Mouse (Mus musculus): ENCODE results near the gene Znhit2. TPM values are rescaled to one million over a fixed set of nuclear protein-coding genes. Genes with fewer than 3 reads are reported as not detected.

Gene Znhit2
- polyA plus RNA-seq, 2 experiments from 2014 or later: 5.7 to 6.7 TPM

- ATAC-seq: peak; percentile 91
Observed at GRCm38 (mm10) chr19:6046294-6047153, 14.5 kb upstream of the Znhit2 start, which contains the start of gene Syvn1. TSS of gene Syvn1 (plus strand) at chr19:6046576.

DNA sequence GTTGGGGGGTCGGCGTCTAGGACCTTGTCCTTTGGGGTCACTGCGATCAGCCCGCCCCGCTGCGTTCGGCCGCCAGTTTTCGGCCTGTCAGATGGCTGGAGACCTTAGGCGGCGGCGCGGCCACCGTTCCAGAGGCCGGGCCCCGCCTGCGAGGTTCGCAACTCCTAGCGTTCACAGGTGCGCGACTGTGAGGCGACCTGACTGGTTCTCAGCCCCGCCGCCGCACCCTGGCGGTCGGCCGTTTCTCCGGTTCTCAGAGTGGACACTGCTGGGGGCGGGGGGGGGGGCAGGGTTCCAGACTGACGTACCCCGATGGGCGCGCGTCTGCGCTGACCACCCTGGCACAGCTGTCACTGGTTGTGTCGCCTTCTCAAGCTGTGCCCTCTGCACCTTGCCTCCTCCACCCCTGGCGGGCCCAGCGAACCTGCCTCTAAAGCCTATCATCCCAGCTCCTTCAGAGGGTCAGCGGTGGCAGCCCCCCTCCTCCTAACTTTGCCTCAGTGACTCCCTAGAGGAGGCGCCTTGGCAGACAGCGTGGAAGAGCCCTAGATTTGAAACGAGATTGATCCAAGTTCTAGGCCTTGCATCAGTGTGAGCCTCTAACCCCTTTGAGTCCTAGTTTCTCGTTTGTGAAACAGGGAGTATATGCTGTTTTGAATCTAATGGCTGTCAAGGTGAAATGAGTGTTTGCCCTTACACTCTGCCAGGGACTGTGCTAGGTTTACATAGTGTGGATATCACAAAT is 13.7 kb upstream of the Znhit2 start:
- no peak for ATAC-seq

DNA sequence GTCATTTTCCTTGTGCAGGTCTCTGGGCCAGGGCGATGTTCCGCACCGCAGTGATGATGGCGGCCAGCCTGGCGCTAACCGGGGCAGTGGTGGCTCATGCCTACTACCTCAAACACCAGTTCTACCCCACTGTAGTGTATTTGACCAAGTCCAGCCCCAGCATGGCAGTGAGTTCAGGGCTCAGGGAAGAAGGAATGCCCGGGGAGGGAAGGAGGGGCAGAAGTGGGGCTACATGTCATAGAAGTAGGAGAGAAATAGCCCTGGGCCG is 13.2 kb upstream of the Znhit2 start:
- ATAC-seq: no peak

DNA sequence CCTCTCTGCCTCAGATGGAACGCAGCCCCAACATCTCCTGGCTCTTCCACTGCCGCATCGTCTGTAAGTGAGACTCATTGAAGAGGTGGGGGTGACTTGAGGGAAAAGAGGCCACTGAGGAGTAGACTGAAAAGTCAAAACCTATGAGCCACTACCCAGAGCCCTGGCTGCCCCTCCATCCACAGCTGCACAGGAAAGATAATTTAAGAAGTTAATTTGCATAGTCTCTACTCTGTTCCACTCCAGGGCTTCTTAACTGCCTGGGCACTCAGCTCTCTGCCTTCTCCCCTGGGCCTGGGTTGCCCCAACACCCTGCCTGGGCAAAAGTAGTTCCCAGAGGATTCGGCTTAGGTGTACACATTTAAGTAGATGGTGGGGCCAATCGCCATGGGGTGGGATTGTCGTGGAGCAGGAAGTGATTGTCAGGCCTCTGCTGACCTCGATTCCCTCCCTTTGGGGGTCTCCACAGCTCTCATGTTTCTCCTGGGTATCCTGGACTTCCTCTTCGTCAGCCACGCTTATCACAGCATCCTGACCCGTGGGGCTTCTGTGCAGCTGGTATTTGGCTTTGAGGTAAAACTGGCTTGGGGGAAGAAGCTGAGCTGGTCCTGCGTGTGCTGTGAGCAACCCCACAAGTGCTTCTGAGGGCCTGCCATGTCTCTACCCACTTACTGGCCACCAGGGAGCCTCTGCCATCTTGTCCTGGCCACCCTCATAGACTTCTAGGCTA is 12.1 kb upstream of the Znhit2 start:
- ATAC-seq: no peak

- no peak for ATAC-seq
Observed at GRCm38 (mm10) chr19:6052516-6052915, 8.5 kb upstream of the Znhit2 start.

- ATAC-seq: no peak
Observed at GRCm38 (mm10) chr19:6054296-6054695, 6.7 kb upstream of the Znhit2 start.

DNA sequence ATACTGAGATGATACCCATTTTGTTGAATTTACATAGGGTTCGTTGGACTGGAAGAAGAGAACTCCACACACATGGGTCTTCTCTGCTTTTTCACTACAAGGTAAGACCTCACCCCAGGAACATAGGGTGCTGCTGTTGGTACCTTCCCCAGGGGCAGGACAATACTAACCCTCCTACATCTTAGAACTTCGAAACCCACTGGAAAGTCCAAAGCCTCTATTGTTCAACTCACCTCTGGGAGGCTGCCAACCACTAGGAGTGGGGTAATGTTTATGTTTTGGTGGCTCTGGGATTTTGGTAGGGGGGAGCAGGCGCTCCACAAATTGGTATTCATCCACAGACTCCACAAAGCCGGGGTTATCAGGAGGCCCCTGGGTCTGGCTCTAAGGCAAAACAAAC is 4.3 kb upstream of the Znhit2 start:
- no peak for ATAC-seq

GRCm38 (mm10) chr19:6057313-6058096 is 3.5 kb upstream of the Znhit2 start, which contains the start of the genes Mrpl49 and Fau:
TSS of gene Mrpl49 (minus strand) at chr19:6057785.
TSS of gene Fau (plus strand) at chr19:6057844.
- peak; percentile 74 for ATAC-seq

DNA sequence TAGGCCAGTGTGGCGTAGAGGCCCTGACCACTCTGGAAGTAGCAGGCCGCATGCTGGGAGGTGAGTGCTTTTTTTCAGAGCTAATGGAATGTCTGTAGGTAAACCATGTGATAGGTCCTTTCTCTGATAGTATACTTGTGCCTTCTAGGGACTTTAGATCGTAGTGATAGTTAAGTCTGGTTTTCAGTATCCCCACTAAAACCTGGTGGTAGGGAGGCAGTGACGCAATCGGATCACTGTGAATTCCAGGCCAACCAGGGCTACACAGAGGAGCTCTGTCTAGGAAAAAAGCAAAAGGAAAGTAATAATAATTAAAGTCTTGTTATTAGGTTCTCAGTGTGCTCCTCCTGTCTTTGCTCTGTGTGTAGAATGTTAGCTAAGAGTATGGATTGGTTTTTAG is 2.5 kb upstream of the Znhit2 start:
- ATAC-seq: no peak

GRCm38 (mm10) chr19:6058966-6059365 is 2.0 kb upstream of the Znhit2 start:
- no peak for ATAC-seq

DNA sequence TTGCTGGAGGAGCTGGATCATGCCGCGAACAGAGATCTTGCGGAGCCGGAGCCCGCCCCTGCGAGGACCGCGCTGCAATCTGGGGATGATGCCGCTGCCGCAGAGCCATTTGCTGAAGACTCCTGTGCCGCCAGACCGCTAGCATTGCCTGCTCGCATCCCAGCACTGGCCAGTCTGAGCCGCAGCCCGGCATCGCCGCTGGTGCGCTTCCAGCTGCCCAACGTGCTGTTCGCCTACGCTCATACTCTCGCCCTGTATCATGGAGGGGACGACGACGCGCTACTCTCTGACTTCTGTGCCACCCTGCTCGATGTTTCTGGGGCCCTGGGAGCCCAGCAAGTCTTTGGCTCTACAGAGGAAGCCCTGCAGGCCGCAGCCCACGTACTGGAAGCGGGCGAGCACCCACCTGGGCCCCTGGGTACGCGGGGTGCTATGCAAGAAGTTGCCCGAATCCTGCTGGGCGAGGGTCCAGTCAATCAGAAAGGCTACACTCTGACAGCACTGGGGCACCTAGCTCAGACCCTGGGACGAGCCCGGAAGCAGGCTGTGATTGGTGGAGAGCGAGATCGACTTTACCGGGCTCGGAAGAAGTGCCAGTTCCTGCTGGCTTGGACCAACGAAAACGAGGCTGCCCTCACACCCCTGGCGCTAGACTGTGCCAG is 780 bp downstream of the Znhit2 start:
- peak; percentile 27 for ATAC-seq

DNA sequence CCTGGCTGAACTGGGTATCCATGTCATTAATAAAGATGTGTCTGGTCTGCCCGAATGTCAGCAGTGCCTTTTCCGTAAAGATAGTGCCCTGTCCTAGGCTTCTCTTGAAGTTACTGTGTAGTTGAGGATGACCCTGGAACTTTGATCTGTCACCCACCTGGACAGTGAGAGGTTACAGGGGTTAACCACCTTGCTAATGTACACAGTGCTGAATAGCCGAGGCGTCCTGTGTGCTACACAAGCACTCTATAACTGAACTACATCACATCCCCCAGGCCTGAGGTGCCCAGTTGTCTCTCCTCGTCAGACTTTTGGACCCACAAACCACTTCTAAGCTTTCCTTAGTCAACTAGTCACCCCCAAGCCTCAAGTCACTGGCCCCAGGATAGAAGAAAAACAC is 1.4 kb downstream of the Znhit2 start:
- ATAC-seq: no peak

DNA sequence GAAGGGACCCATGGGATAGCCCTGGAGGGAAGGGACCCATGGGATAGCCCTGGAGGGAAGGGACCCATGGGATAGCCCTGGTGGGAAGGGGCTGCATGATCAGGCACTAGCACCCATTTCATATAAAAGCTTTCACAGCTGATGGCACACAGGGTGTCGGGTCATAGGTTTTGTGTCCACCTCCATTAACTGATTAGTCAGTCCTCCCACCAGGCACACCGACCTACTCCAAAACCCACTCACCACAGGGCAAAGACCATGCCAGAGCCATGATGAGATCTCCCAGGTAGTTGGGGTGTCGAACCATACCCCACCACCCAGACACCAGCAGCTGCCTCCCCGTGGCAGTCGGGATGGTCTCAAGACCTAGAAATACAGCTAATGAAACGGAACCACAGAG is 2.1 kb downstream of the Znhit2 start:
- ATAC-seq: no peak

- ATAC-seq: no peak
Observed at GRCm38 (mm10) chr19:6066571-6066970, 5.6 kb downstream of the Znhit2 start.

DNA sequence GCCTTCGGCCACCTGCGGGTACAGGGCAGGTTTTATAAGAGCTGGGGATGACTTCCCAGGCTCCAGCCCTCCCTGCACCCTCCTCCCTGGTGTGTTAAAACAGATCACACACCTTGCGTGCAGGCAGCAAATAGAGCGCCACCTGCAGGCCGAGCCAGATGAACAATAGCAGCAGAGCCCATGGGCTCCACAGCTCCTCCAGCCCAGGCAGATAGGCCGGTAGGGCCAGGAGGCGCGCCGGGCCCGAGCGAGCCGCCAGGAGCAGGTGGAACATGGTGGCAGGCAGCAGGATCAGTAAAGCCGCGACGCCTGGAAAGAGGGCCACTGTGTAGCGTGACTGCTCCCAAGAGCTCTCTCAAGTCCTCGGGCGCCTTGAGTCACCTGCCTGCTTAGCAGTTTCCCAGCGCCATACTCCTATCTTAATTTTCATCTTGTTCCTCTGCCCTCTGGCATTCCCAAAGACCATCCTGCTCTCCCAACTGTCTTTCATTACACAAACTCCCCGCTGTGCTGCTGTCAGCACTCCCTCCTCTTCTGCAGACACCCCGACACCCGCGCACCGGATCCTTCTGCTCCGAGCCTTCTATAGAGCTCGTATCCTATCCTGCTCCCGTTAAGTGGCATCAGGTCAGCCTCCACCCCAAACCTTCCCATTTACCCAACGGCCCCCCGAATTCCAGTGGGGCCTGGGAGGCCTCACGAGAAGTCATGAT is 6.2 kb downstream of the Znhit2 start:
- peak; percentile 57 for ATAC-seq

DNA sequence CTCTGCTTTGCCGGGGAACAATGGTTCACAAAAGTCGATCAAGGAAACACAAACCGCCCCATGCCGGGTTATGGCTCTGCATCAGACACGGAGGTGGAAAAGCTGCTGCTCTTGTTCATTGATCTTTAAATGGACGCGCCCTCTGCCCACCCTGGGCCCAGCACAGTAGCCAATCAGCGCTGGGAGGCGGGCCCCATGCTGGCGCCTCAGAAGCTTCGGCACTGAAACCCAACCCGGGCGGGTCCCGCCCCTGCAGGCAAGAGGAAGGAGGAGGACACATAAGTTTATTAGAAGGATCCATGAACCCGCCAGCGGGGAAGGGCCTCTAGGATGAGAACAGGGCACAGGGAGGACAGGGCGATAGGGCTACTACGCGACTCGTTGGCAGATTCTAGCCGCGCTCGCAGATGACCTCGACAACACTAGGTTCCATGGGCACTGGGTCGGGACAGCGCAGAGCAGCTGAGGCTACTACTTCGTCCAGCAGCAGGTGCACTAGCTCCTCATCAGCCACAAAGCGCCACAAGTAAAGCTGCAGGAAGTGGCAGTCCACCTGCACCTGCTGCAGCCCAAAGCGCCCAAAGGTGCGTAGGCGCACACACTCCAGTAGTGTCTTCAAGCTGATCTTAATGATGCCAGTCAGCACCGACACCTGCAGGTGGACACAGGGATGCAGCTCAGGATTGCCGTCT is 6.9 kb downstream of the Znhit2 start, which contains the start of gene Tm7sf2:
Tm7sf2 (minus strand) TSS at position 650 of the 692 bp plus-strand sequence.
- ATAC-seq: peak; percentile 91

DNA sequence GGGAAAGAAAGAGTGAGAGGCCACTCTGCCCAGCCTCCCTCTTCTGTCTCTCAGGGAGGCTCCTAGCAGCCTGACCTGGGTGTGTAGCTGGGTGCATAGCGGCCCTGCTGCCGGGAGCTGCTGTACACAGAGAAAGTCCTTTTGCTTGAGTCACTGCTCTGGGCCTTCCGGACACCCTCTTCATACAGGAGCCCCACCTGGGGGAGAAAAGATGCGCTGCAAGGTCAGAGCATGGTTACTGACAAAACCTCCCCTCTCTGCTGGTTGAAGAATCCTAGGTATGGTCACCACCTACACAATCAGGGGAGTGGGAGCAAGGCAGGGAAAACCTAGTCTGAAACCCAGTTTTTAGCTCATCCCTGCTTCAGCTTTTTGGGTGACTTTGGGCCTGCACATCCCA is 8.0 kb downstream of the Znhit2 start:
- ATAC-seq: no peak

- no peak for ATAC-seq
Observed at GRCm38 (mm10) chr19:6069851-6070250, 8.9 kb downstream of the Znhit2 start.

- no peak for ATAC-seq
Observed at GRCm38 (mm10) chr19:6070571-6071250, 9.7 kb downstream of the Znhit2 start.

DNA sequence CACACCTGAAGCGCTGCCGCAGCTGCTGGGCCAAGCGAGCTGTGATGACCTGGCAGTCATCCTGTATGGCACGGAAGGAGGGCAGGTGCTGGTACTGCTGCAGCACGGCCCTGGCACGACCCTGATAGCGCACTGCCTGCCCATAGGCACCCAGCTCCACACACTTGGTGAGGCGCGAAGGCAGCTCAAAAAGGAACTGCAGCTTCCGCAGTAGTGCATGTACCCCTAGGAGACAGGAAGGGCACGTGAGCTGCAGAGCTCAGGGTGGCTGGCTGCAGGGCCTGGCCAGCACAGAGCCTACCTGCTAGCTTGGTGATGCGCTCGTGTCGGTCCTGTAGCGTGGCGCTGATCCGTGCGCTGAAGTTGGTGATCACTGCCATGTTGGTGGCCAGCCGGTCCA is 10.3 kb downstream of the Znhit2 start:
- ATAC-seq: no peak
